Mouse (Mus musculus) heart, embryonic 13.5 days (tissue): ENCODE results near the gene Rab8b. TPM values are rescaled to one million over a fixed set of nuclear protein-coding genes. Genes with fewer than 3 reads are reported as not detected.
"Not testable (repeated sequence)": the region's sequence is repeated elsewhere in the genome, so short reads cannot be mapped to it uniquely, and the experiment has no call there.

Experiments used
- ATAC-seq: fragments of 200-750 bp; cut with Nextera tagmentation; 2 replicates; pipeline ENCODE4 v1.8.0; 2017; ENCODE audit warnings: moderate TSS enrichment; ENCODE audit not compliant: insufficient number of reproducible peaks, low FRiP score, low TSS enrichment; ENCODE audit errors: extremely low read depth
- H3K27ac ChIP-seq: fragments of 300-500 bp; sonication (generic); replicated peaks from 2 replicates; pipeline ENCODE4 v1.5.1; 2015; ENCODE audit warnings: moderate library complexity, mild to moderate bottlenecking, inconsistent platforms
- H3K27me3 ChIP-seq: fragments of 300-500 bp; sonication (generic); replicated peaks from 2 replicates; pipeline ENCODE4 v1.6.1; 2015; ENCODE audit warnings: mild to moderate bottlenecking, inconsistent platforms
- H3K36me3 ChIP-seq: fragments of 300-500 bp; sonication (generic); 2 replicates; pipeline ENCODE4 v1.6.1; 2015; ENCODE audit warnings: mild to moderate bottlenecking, inconsistent platforms
- H3K4me1 ChIP-seq: fragments of 300-500 bp; sonication (generic); 2 replicates; pipeline ENCODE4 v1.6.1; 2015; ENCODE audit warnings: inconsistent platforms
- H3K4me2 ChIP-seq: fragments of 300-500 bp; sonication (generic); 2 replicates; pipeline ENCODE4 v1.6.1; 2015; ENCODE audit warnings: inconsistent platforms, mild to moderate bottlenecking, moderate library complexity
- H3K4me3 ChIP-seq: fragments of 300-500 bp; sonication (generic); 2 replicates; pipeline ENCODE4 v1.5.1; 2015; ENCODE audit warnings: moderate library complexity, mild to moderate bottlenecking, inconsistent platforms
- H3K9ac ChIP-seq: fragments of 300-500 bp; sonication (generic); 2 replicates; pipeline ENCODE4 v1.6.1; 2015; ENCODE audit warnings: inconsistent platforms, mild to moderate bottlenecking, moderate library complexity
- H3K9me3 ChIP-seq: fragments of 300-500 bp; sonication (generic); 2 replicates; pipeline ENCODE4 v1.6.1; 2016; ENCODE audit warnings: inconsistent platforms
- WGBS: fragments of 180-500 bp; shearing (Covaris S2); methylation state at CpG from one replicate; pipeline ENCODE4 v1.1.7; 2015; ENCODE audit warnings: mixed read lengths; 5-methylcytosine and 5-hydroxymethylcytosine counted together
- polyA plus RNA-seq: library from polyadenylated mRNA; unstranded; fragments of >200 nt; fragmentation: Nextera tagmentation; extraction: Ambion mirVana; gene quantifications from 2 replicates; pipeline ENCODE4 v1.2.1, GENCODE M21; 2015

The Rab8b gene
- polyA plus RNA-seq, 1 experiment from 2014 or later: 15.1 TPM

DNA sequence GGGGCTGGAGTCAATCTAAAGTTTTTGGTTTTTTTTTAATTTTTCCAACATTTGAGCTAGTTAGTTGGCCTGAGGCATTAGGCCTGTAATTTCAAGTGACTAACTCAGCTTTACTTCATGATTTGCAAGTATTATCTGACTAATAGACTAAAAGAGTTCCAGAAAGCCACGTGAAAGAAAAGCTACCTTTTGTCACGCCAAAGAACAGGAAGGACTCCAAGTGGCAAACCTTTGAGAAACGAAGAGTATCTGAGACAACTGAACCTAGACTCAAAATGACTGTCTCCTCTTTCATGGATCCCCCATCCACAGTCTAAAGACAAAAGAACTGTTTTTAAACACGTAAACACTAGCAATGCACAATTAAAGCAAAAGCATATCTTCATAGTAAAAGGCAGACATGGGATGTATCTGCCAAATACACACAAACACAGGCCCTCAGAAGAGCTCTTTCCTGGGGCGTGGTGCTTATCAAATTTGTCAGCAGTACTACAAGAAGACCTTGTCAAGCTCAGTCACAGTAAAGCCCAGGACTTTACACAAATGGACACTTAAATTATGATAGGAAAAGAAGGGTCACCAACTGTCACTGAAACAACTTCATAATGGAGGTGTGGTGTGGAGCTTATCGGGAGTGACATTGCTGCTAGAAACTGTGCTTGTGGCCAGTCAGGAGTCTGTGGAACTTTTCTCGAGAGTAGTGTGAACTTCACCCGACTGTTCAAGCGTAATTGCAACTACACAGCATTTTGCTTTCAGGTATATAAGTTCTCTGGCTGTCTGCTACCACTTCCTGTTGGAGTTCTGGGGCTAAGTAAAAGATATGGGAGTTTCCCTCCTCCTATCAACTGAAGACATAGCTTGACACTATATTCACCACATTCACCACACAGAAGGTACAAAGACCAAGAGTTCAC lies 3.4 kb downstream of the Rab8b start:
- Histone ChIP-seq H3K4me2 (peak overlapping the region; percentile 95), H3K4me3 (no peak overlapping the region), H3K4me1 (peaks cover 65% of the 10 kb centered on the region), H3K27me3 (no peaks in the 10 kb centered on the region), H3K9me3 (no peaks in the 10 kb centered on the region), H3K9ac (0 out of 2 replicates have a peak overlapping the region, but pooled peaks have one; percentile 2), H3K36me3 (peaks cover 4% of the 10 kb centered on the region; the same call in 1 of the 2 replicates), H3K27ac (peak overlapping the region; percentile 66)
- ATAC-seq: no peak
- WGBS: 52% methylated on average over 9 of the region's 9 CpGs

DNA sequence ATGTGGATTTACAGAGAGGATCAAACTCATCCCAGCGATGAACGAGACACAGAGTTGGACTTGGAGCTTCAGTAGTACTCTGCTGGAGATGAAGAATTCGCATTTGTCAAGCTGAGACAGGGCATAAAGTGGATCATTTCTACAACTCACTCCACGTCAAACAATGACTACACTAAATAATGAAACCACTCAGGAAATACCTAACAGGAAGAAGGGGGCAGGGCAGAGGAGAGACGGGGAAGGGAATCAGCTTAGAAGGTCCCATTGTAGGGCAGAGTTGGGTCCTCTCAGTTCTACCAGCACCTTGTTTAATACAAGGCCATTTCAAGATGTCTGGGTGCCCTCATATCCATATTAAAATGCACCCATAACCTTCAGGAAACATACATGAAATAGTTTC lies 4.1 kb downstream of the Rab8b start:
- 76% methylated on average over 5 of the region's 5 CpGs for WGBS
- no peak overlapping the region for H3K4me3 ChIP-seq
- peaks cover 4% of the 10 kb centered on the region; the same call in 1 of the 2 replicates for H3K36me3 ChIP-seq
- H3K9ac ChIP-seq: no peak overlapping the region
- no peaks in the 10 kb centered on the region for H3K9me3 ChIP-seq
- no peak for ATAC-seq
- H3K4me1 ChIP-seq: peaks cover 61% of the 10 kb centered on the region
- H3K27me3 ChIP-seq: no peaks in the 10 kb centered on the region
- H3K27ac ChIP-seq: peak overlapping the region; percentile 48
- peak overlapping the region; percentile 95 for H3K4me2 ChIP-seq

DNA sequence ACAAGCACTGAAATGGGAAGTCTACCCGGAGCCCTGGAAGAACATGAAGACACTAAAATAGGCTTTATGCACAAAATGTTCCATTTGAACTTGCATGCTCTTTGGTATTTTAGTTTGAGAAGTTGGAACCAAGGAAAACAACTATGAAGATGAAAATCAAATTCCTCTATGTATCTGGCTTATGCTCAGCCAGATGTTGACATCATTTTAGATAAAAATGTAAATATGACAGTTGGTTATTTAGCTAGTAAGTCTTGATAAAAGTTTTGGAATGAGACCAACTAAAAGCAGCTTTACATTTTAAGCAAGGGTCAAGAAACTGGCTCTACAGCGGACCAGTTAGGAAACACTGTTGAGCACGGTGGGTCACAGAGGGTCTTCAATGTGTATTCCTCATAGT lies 4.9 kb downstream of the Rab8b start:
- H3K9me3 ChIP-seq: no peaks in the 10 kb centered on the region
- peaks cover 68% of the 10 kb centered on the region for H3K4me1 ChIP-seq
- WGBS: 72% methylated on average over 3 of the region's 3 CpGs
- no peak overlapping the region for H3K4me2 ChIP-seq
- no peak overlapping the region for H3K4me3 ChIP-seq
- H3K36me3 ChIP-seq: peaks cover 4% of the 10 kb centered on the region; the same call in 1 of the 2 replicates
- H3K27me3 ChIP-seq: no peaks in the 10 kb centered on the region
- H3K27ac ChIP-seq: peak overlapping the region; percentile 33; the same call in 1 of the 2 replicates
- ATAC-seq: no peak
- H3K9ac ChIP-seq: no peak overlapping the region

DNA sequence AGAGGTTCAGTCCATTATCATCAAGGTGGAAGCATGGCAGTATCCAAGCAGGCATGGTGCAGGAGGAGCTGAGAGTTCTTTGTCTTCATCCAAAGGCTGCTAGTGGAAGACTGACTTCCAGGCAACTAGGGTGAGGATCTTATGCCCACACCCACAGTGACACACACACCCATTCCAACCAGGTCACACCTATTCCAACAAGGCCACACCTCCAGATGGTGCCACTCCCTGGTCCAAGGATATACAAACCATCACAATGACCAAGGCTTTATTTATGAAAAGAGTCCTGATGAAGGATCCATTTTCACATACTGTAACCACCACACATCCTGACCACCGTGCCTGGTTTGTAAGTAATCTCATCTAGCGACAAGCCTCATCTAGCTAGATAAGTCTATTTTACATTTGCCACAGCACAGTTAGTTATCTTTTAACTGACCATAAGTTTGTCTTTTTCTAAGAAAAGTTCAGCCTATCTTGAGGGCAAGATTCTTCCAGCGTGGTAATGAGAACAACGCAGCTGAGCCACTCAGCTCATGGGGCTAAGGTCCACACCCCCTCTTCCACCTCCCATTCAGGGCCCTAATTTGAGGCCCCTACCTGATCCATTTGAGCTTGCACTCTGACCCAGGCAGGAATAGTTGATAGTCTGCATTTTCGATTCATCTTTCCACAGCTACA lies 6.1 kb downstream of the Rab8b start:
- not testable (repeated sequence) for H3K27me3 ChIP-seq, H3K4me3 ChIP-seq, H3K9ac ChIP-seq, H3K4me2 ChIP-seq, H3K9me3 ChIP-seq, H3K36me3 ChIP-seq, ATAC-seq
- peak overlapping the region; percentile 33; the same call in 1 of the 2 replicates for H3K27ac ChIP-seq
- 79% methylated on average over 5 of the region's 5 CpGs for WGBS
- H3K4me1 ChIP-seq: peaks cover 68% of the 10 kb centered on the region

DNA sequence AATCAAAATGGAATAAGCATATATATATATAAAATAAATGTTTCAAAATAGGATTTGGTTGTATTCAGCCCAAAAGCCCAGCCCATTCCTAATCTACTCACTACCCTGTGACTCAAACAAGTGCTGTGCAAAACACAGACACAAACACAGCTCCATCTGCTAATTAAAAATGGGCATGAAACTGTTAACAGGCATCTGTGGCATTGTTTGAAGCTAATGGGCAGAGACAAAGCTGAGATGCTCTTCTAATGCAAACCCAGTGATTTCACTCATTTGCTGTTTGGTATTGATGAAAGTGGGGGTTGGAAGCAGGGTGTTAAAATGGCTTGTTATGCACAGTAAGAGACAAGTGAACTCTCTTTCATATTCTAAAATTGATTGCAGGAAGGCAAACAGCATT lies 7.2 kb downstream of the Rab8b start:
- no peak overlapping the region for H3K4me2 ChIP-seq

DNA sequence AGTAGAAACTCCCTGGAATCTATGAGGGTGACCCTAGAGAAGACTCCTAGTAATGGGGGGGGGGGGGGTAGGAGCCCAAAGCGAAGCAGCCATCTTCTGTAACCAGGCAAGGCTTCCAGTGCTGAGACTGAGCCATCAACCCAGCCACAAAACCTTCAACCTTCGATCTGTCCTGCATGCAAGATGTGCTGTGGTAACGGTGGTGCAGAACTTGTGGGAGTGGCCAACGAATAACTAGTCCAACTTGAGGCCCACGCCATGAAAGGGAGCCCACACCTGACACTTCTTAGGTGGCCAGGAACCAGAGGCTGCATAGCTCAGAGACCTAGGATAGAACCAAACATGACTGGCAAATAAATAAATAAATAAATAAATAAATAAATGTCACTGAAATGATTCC lies 8.8 kb downstream of the Rab8b start:
- Histone ChIP-seq H3K4me2 (no peak overlapping the region), H3K27me3 (no peaks in the 10 kb centered on the region), H3K36me3 (peaks cover 4% of the 10 kb centered on the region; the same call in 1 of the 2 replicates), H3K9ac (no peak overlapping the region), H3K4me1 (peaks cover 60% of the 10 kb centered on the region), H3K9me3 (no peaks in the 10 kb centered on the region), H3K27ac (no peak overlapping the region), H3K4me3 (no peak overlapping the region)
- WGBS: 90% methylated on average over 5 of the region's 5 CpGs
- ATAC-seq: no peak

More for the DNA sequence above, 7.2 kb downstream of the Rab8b start:
- peaks cover 61% of the 10 kb centered on the region for H3K4me1 ChIP-seq
- H3K27me3 ChIP-seq: no peaks in the 10 kb centered on the region
- no peak overlapping the region for H3K4me3 ChIP-seq
- ATAC-seq: no peak
- H3K27ac ChIP-seq: no peak overlapping the region
- H3K9me3 ChIP-seq: no peaks in the 10 kb centered on the region
- no peak overlapping the region for H3K9ac ChIP-seq
- H3K36me3 ChIP-seq: peaks cover 4% of the 10 kb centered on the region; the same call in 1 of the 2 replicates

DNA sequence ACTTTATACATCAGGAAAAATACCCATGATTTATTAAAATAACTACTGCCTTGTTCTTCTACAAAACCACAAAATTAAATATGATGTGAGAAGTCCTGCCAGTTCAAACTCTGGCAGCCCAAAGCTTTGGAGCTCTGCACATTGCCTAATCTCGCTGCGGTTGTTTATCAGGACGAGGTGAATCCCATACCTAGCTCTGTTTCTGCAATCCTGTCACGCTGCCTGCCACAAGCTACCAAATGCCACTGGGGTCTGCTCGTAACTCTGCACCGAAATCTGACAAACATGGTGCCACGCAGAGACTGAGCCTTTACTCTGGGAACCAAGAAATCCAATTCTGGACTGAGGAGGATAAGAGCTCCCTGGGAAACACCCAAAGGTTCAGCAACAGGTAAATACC lies 9.6 kb downstream of the Rab8b start:
- Histone ChIP-seq H3K36me3 (peaks cover 4% of the 10 kb centered on the region; the same call in 1 of the 2 replicates), H3K27me3 (no peaks in the 10 kb centered on the region), H3K4me3 (no peak overlapping the region), H3K4me2 (no peak overlapping the region), H3K9ac (no peak overlapping the region), H3K27ac (no peak overlapping the region), H3K4me1 (peaks cover 53% of the 10 kb centered on the region), H3K9me3 (no peaks in the 10 kb centered on the region)
- WGBS: 75% methylated on average over 7 of the region's 7 CpGs
- ATAC-seq: no peak

DNA sequence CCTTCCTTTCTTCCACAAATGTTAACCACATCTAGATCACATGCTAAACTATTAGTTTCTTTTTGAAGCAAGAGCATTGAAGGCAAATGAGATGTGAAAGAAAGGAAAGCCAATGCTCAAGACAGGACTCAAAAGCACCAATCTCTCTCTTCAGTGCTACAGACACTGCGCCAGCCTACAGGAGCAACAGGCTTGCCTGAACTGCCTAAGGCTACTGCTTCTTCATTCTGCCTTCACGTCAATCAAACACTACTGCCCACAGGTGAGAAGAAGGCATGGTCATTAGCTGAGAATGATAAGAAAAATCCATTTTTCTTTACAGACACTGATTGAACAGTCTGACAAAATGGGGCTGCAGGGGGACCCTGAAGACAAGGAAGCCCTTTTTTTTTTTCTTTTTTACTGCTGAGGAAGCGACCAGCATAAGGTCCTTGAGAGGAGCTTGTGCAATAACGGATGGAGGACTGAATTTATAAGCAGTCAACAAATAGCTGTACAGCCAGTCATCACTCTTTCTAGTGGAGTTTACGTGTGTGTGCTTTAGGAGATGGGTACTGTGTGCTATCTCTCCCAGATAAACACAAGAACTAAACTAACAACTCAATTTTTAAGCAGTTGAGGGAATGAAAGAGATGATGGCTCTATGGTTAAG lies 11.6 kb downstream of the Rab8b start:
- WGBS: 84% methylated on average over 5 of the region's 5 CpGs
- no peak overlapping the region for H3K4me3 ChIP-seq
- ATAC-seq: no peak

DNA sequence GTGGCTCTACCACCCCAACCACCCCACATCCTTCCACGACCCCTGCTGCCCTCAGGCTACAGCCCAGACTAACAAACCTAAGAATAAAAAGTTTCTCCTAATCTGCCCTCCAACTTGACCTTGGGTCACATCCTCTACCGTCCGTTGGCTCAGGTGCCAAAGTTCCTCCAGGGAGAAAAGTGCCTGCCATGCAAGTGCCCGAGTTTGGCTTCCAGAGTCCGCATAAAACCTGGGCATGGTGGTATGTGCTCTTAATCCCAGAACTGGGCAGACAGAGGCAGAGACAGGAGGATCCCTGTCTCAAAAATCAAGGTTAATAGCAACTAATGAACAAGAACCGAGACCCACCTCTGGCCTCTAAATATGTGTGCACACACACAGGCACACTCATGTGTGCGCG lies 12.4 kb downstream of the Rab8b start:
- Histone ChIP-seq H3K27ac (no peak overlapping the region), H3K4me1 (peaks cover 34% of the 10 kb centered on the region), H3K36me3 (no peaks in the 10 kb centered on the region), H3K4me3 (no peak overlapping the region), H3K9ac (no peak overlapping the region), H3K9me3 (no peaks in the 10 kb centered on the region), H3K27me3 (no peaks in the 10 kb centered on the region), H3K4me2 (no peak overlapping the region)
- ATAC-seq: no peak
- WGBS: 79% methylated on average over 8 of the region's 8 CpGs

More for the DNA sequence above, 11.6 kb downstream of the Rab8b start:
- Histone ChIP-seq H3K36me3 (peaks cover 2% of the 10 kb centered on the region; the same call in 1 of the 2 replicates), H3K9ac (no peak overlapping the region), H3K4me1 (peaks cover 36% of the 10 kb centered on the region), H3K4me2 (no peak overlapping the region), H3K27me3 (no peaks in the 10 kb centered on the region), H3K9me3 (no peaks in the 10 kb centered on the region), H3K27ac (no peak overlapping the region)

DNA sequence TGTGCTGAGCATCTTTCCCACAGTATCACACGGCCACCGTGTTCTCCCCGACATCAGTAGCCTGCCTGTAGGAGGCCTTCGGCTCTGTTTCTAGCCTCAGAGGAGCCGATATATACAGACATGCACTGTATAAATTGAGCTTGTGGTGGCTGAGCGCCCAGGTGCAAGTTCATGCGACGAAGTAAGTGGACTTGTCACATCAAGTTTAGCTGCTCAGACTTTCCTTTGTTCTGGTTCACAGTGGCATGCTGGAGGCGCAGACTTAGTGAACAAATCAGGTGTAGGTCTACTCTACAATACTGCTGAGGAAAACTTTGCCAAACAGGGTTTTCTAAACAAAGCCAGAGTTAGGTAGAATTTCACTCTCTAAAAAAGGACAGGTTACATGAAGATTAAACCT lies 13.5 kb downstream of the Rab8b start:
- no peak overlapping the region for H3K9ac ChIP-seq
- no peaks in the 10 kb centered on the region for H3K27me3 ChIP-seq
- H3K36me3 ChIP-seq: 0 out of 2 replicates have a peak, but pooled peaks cover 2% of the 10 kb centered on the region
- 0 out of 2 replicates have a peak, but pooled peaks cover 4% of the 10 kb centered on the region for H3K9me3 ChIP-seq
- no peak for ATAC-seq
- no peak overlapping the region for H3K4me2 ChIP-seq
- H3K27ac ChIP-seq: no peak overlapping the region
- H3K4me3 ChIP-seq: no peak overlapping the region
- H3K4me1 ChIP-seq: peaks cover 31% of the 10 kb centered on the region
- 75% methylated on average over 9 of the region's 9 CpGs for WGBS

DNA sequence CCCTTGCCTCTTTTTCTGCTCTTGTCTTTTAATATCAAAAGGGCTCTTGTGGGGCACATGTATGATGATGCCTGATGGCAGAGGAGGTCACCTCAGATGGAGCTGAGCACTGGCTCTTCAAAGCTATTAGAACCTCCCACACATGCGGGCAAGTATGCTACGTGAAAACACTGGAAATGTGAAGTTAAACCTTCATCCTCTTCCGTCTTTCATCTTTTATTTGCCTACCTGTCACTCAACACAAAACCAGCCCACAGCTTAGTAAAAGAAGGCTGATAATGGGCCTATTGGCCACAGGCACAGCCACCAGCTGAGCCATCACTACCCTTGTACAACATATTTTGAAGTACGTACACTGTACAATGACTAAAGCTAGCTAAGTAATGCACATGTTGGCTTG lies 20.0 kb downstream of the Rab8b start:
- 0 out of 2 replicates have a peak, but pooled peaks cover 4% of the 10 kb centered on the region for H3K9me3 ChIP-seq
- no peak overlapping the region for H3K4me3 ChIP-seq
- H3K36me3 ChIP-seq: 0 out of 2 replicates have a peak, but pooled peaks cover 2% of the 10 kb centered on the region
- no peaks in the 10 kb centered on the region for H3K27me3 ChIP-seq
- peaks cover 40% of the 10 kb centered on the region for H3K4me1 ChIP-seq
- no peak overlapping the region for H3K9ac ChIP-seq
- no peak for ATAC-seq
- no peak overlapping the region for H3K27ac ChIP-seq
- 82% methylated on average over 4 of the region's 4 CpGs for WGBS
- H3K4me2 ChIP-seq: no peak overlapping the region
